Mouse (Mus musculus): ENCODE measurements around the gene Mr1. TPM values are rescaled to one million over a fixed set of nuclear protein-coding genes. Genes with fewer than 3 reads are reported as not detected.

Mr1 gene
- polyA plus RNA-seq, 1 experiment from 2014 or later, result 4.2 TPM

GRCm38 (mm10) chr1:155124397-155124796, 22.2 kb downstream of the Mr1 start:
- no peak for DNase-seq (ENCODE audit: low spot score)
- 94% methylated on average over 5 of the region's 5 CpGs for WGBS
- Histone ChIP-seq H3K36me3 (ENCODE audit: control insufficient read depth, insufficient read depth, low read length) (no peaks in the 10 kb centered on the region), H3K9ac (ENCODE audit: low read length) (no peak overlapping the region), H3K4me1 (replicated peaks; ENCODE audit: control insufficient read depth, insufficient read depth) (no peaks in the 10 kb centered on the region), H3K4me2 (replicated peaks; ENCODE audit: low read depth) (no peak overlapping the region), H3K27me3 (ENCODE audit: control insufficient read depth, insufficient read depth, low read length) (no peaks in the 10 kb centered on the region), H3K4me3 (ENCODE audit: low read depth, low read length) (no peak overlapping the region), H3K9me3 (ENCODE audit: control insufficient read depth, low read length) (no peaks in the 10 kb centered on the region), H3K27ac (replicated peaks) (no peak overlapping the region)
- TF ChIP-seq CTCF (IDR thresholded peaks at IDR 0.05; ENCODE audit: low read depth) (no peak), EP300 (optimal IDR thresholded peaks at IDR 0.05) (no peak)
- ATAC-seq (ENCODE audit: low FRiP score, low TSS enrichment), result no peak

GRCm38 (mm10) chr1:155121977-155122939, 24.4 kb downstream of the Mr1 start:
- Histone ChIP-seq H3K27ac (replicated peaks) (peak overlapping the region; percentile 59; the same call in 1 of the 2 replicates), H3K9ac (ENCODE audit: low read length) (no peak overlapping the region), H3K4me1 (replicated peaks; ENCODE audit: control insufficient read depth, insufficient read depth) (no peaks in the 10 kb centered on the region), H3K4me3 (ENCODE audit: low read depth, low read length) (no peak overlapping the region), H3K4me2 (replicated peaks; ENCODE audit: low read depth) (no peak overlapping the region), H3K9me3 (ENCODE audit: control insufficient read depth, low read length) (no peaks in the 10 kb centered on the region), H3K27me3 (ENCODE audit: control insufficient read depth, insufficient read depth, low read length) (no peaks in the 10 kb centered on the region), H3K36me3 (ENCODE audit: control insufficient read depth, insufficient read depth, low read length) (no peaks in the 10 kb centered on the region)
- WGBS, result 68% methylated on average over 21 of the region's 21 CpGs
- no peak for DNase-seq (ENCODE audit: low spot score)
- 0 out of 2 replicates have a peak, but pooled peaks have one; percentile 38 for ATAC-seq (ENCODE audit: low FRiP score, low TSS enrichment)
- no peak for TF ChIP-seq EP300 (optimal IDR thresholded peaks at IDR 0.05)
- TF ChIP-seq CTCF (IDR thresholded peaks at IDR 0.05; ENCODE audit: low read depth), result no peak

GRCm38 (mm10) chr1:155119719-155120118, 26.9 kb downstream of the Mr1 start:
- H3K9ac ChIP-seq (ENCODE audit: low read length), result no peak overlapping the region
- no peaks in the 10 kb centered on the region for H3K36me3 ChIP-seq (ENCODE audit: control insufficient read depth, insufficient read depth, low read length)
- no peak overlapping the region for H3K27ac ChIP-seq (replicated peaks)
- ATAC-seq (ENCODE audit: low FRiP score, low TSS enrichment) (no peak), DNase-seq (ENCODE audit: low spot score) (no peak)
- H3K27me3 ChIP-seq (ENCODE audit: control insufficient read depth, insufficient read depth, low read length), result no peaks in the 10 kb centered on the region
- no peaks in the 10 kb centered on the region for H3K9me3 ChIP-seq (ENCODE audit: control insufficient read depth, low read length)
- H3K4me3 ChIP-seq (ENCODE audit: low read depth, low read length), result no peak overlapping the region
- H3K4me1 ChIP-seq (replicated peaks; ENCODE audit: control insufficient read depth, insufficient read depth), result no peaks in the 10 kb centered on the region
- TF ChIP-seq CTCF (IDR thresholded peaks at IDR 0.05; ENCODE audit: low read depth), result no peak
- WGBS, result 72% methylated on average over 1 of the region's 1 CpGs
- no peak overlapping the region for H3K4me2 ChIP-seq (replicated peaks; ENCODE audit: low read depth)

- TF ChIP-seq EP300 (optimal IDR thresholded peaks at IDR 0.05), result no peak
- no peak for TF ChIP-seq CTCF (IDR thresholded peaks at IDR 0.05; ENCODE audit: low read depth)
- no peaks in the 10 kb centered on the region for H3K27me3 ChIP-seq (ENCODE audit: control insufficient read depth, insufficient read depth, low read length)
- no peak overlapping the region for H3K4me3 ChIP-seq (ENCODE audit: low read depth, low read length)
- 16% methylated on average over 3 of the region's 3 CpGs for WGBS
- H3K4me1 ChIP-seq (replicated peaks; ENCODE audit: control insufficient read depth, insufficient read depth), result no peaks in the 10 kb centered on the region
- no peak overlapping the region for H3K4me2 ChIP-seq (replicated peaks; ENCODE audit: low read depth)
- no peak overlapping the region for H3K27ac ChIP-seq (replicated peaks)
- no peaks in the 10 kb centered on the region for H3K36me3 ChIP-seq (ENCODE audit: control insufficient read depth, insufficient read depth, low read length)
- no peaks in the 10 kb centered on the region for H3K9me3 ChIP-seq (ENCODE audit: control insufficient read depth, low read length)
- no peak for DNase-seq (ENCODE audit: low spot score)
- no peak overlapping the region for H3K9ac ChIP-seq (ENCODE audit: low read length)
- ATAC-seq (ENCODE audit: low FRiP score, low TSS enrichment), result no peak
Observed at GRCm38 (mm10) chr1:155113946-155114345, 32.7 kb downstream of the Mr1 start.

- H3K4me1 ChIP-seq (replicated peaks; ENCODE audit: control insufficient read depth, insufficient read depth), result no peaks in the 10 kb centered on the region; the same call in 1 of the 2 replicates
- no peaks in the 10 kb centered on the region for H3K36me3 ChIP-seq (ENCODE audit: control insufficient read depth, insufficient read depth, low read length)
- TF ChIP-seq EP300 (optimal IDR thresholded peaks at IDR 0.05) (no peak), CTCF (IDR thresholded peaks at IDR 0.05; ENCODE audit: low read depth) (no peak)
- 89% methylated on average over 1 of the region's 1 CpGs for WGBS
- ATAC-seq (ENCODE audit: low FRiP score, low TSS enrichment) (no peak), DNase-seq (ENCODE audit: low spot score) (no peak)
- no peaks in the 10 kb centered on the region for H3K9me3 ChIP-seq (ENCODE audit: control insufficient read depth, low read length)
- H3K9ac ChIP-seq (ENCODE audit: low read length), result no peak overlapping the region
- H3K27ac ChIP-seq (replicated peaks), result no peak overlapping the region
- H3K27me3 ChIP-seq (ENCODE audit: control insufficient read depth, insufficient read depth, low read length), result no peaks in the 10 kb centered on the region
- no peak overlapping the region for H3K4me2 ChIP-seq (replicated peaks; ENCODE audit: low read depth)
- H3K4me3 ChIP-seq (ENCODE audit: low read depth, low read length), result no peak overlapping the region
Observed at GRCm38 (mm10) chr1:155112875-155113274, 33.7 kb downstream of the Mr1 start.

- WGBS, result 60% methylated on average over 4 of the region's 4 CpGs
- H3K4me3 ChIP-seq (ENCODE audit: low read depth, low read length), result no peak overlapping the region
Observed at GRCm38 (mm10) chr1:155112118-155112517, 34.5 kb downstream of the Mr1 start.

More at GRCm38 (mm10) chr1:155112118-155112517, 34.5 kb downstream of the Mr1 start:
- no peak overlapping the region for H3K4me2 ChIP-seq (replicated peaks; ENCODE audit: low read depth)
- TF ChIP-seq CTCF (IDR thresholded peaks at IDR 0.05; ENCODE audit: low read depth) (no peak), EP300 (optimal IDR thresholded peaks at IDR 0.05) (no peak)
- H3K4me1 ChIP-seq (replicated peaks; ENCODE audit: control insufficient read depth, insufficient read depth), result no peaks in the 10 kb centered on the region; the same call in 1 of the 2 replicates
- H3K9ac ChIP-seq (ENCODE audit: low read length), result no peak overlapping the region
- ATAC-seq (ENCODE audit: low FRiP score, low TSS enrichment), result no peak
- H3K27ac ChIP-seq (replicated peaks), result no peak overlapping the region
- no peaks in the 10 kb centered on the region for H3K27me3 ChIP-seq (ENCODE audit: control insufficient read depth, insufficient read depth, low read length)
- DNase-seq (ENCODE audit: low spot score), result no peak
- no peaks in the 10 kb centered on the region for H3K9me3 ChIP-seq (ENCODE audit: control insufficient read depth, low read length)
- no peaks in the 10 kb centered on the region for H3K36me3 ChIP-seq (ENCODE audit: control insufficient read depth, insufficient read depth, low read length)
